Mouse (Mus musculus): ENCODE measurements around the gene Tead1. TPM values are rescaled to one million over a fixed set of nuclear protein-coding genes. Genes with fewer than 3 reads are reported as not detected.

Tead1 gene
- 1.2 TPM in 2 replicates for polyA plus RNA-seq (2012; rRNA removed)

GRCm38 (mm10) chr7:112679171-112679512 lies at the start of gene Tead1:
Gene Tead1, plus strand, starts transcription at chr7:112679318.

DNA sequence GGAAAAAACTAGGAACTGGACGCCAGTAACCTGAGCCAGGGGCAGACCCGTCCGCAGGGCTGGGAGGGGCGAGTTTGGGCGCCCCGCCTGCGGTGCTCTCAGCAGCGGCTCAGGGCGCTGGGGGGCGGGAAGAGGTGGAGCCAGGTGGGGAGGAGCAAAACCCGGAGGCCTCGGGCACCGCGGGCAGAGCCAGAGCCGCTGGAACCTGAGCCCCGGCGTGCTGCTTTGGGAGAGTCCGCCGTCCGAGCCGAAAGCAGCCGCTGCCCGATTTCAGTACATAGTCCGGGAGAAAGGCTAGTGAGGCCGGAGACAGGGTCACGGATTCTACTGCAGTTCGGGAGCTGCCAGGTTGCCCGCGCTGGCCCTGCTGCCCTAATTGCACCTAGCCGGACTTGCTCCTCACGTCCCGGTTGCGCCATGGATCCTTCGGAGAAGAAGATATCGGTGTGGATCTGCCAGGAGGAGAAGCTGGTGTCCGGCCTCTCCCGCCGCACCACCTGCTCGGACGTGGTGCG lies 274.7 kb downstream of the Tead1 start, which contains the start of gene Rassf10:
Gene Rassf10, plus strand, starts transcription at position 186 of the 515 bp plus-strand sequence.

Data from liver, embryonic 14 days (tissue).